17 mouse cellular contexts compared by ENCODE assay signal in the genomic region with DNA sequence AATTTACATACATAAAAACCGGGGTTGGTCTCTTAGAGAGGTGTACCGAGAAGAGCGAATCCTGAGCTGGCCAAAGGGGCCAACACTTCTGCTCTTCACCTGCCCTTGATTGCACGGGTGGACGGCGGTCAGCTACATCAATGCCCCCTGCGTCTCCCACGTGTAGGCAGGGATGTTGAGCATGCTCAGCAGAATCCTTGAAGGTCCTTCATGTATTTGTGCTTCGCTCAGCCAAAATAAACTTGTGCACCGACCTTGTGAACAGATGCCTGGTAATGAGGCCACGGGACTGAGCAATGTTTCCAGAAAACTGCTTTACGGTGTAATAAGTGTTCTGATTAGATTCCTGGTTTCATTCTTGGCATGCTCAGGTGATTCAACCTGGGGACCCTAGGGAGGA.
DNase-seq lines count a peak whose midpoint lies in the region; ATAC-seq lines count a peak whose summit lies in the region.
"Had no signal": no experiment of that assay in that cellular context is flagged by ENCODE, and none has a peak within 500 bp of the region (broad histone marks: within the 10 kb centered on the region; RNA-seq: fewer than 3 reads in every experiment).

No protein-coding gene starts in this region.

- no peaks in the 10 kb centered on the region for H3K27me3 ChIP-seq in limb, embryonic 12.5 days
- H3K27me3 ChIP-seq in limb, embryonic 10.5 days (ENCODE audit: low read depth, poor library complexity, severe bottlenecking) = no peaks in the 10 kb centered on the region

- peak overlapping the region; percentile 72 for H3K27ac ChIP-seq in limb, embryonic 12.5 days
- no peak overlapping the region for H3K27ac ChIP-seq in limb, embryonic 10.5 days
- H3K27ac ChIP-seq: heart, embryonic 10.5 days; hindbrain, postnatal 0 days; layer of hippocampus, adult 2 months; left cerebral cortex, adult 2 months had no signal

- no peak overlapping the region for H3K4me3 ChIP-seq in limb, embryonic 12.5 days (replicated peaks)
- no peak overlapping the region for H3K4me3 ChIP-seq in limb, embryonic 10.5 days
- H3K4me3 ChIP-seq: heart, embryonic 10.5 days; layer of hippocampus, adult 2 months; left cerebral cortex, adult 2 months had no signal

- H3K36me3 ChIP-seq in limb, embryonic 12.5 days = peaks cover 15% of the 10 kb centered on the region; the same call in 1 of the 2 replicates
- peaks cover 29% of the 10 kb centered on the region for H3K36me3 ChIP-seq in limb, embryonic 10.5 days

- H3K4me2 ChIP-seq in limb, embryonic 12.5 days = no peak overlapping the region
- H3K4me2 ChIP-seq: liver, embryonic 11.5 days had no signal

- no peak overlapping the region for H3K9ac ChIP-seq in limb, embryonic 12.5 days (replicated peaks)

- peak; percentile 60 for DNase-seq in cerebellum, adult 9-10 months
- no peak for DNase-seq in limb, embryonic 10.5 days (ENCODE audit: low spot score)
- DNase-seq in kidney, adult 8-10 months = peak; percentile 77 to 83
- DNase-seq in kidney, postnatal 4 days = peak; percentile 23 to 47
- DNase-seq in gastrocnemius, postnatal 10 days = no peak
- DNase-seq: adrenal gland, postnatal 25 days; gastrocnemius, postnatal 25 days; heart, postnatal 14 days; thymus, adult 18-20 months had no signal

- peaks cover 28% of the 10 kb centered on the region for H3K4me1 ChIP-seq in limb, embryonic 12.5 days (replicated peaks)
- H3K4me1 ChIP-seq in limb, embryonic 10.5 days = peaks cover 32% of the 10 kb centered on the region

- H3K9me3 ChIP-seq in limb, embryonic 12.5 days = no peaks in the 10 kb centered on the region
- H3K9me3 ChIP-seq in limb, embryonic 10.5 days (replicated peaks) = no peaks in the 10 kb centered on the region
- H3K9me3 ChIP-seq: heart, embryonic 10.5 days had no signal

- 60% methylated on average over 12 of the region's 12 CpGs for WGBS in limb, embryonic 12.5 days
- 89% methylated on average over 12 of the region's 12 CpGs for WGBS in limb, embryonic 10.5 days

- no peak for ATAC-seq in cerebellum, adult (ENCODE audit: insufficient number of reproducible peaks, low FRiP score, low TSS enrichment)
- no peak for ATAC-seq in limb, embryonic 12.5 days (ENCODE audit: insufficient number of reproducible peaks, insufficient read depth, low FRiP score, low TSS enrichment, low read depth)
- ATAC-seq: hindbrain, postnatal 0 days; midbrain, embryonic 16.5 days had no signal

Comparison
In these comparisons a context has a peak if more than half of its experiments do, and no peak if none do; other contexts are left out.
1. DNase-seq: peak in cerebellum, adult 9-10 months (single experiment), kidney, adult 8-10 months (2 of 2) and kidney, postnatal 4 days (2 of 2); none in limb, embryonic 10.5 days (single experiment) and gastrocnemius, postnatal 10 days (single experiment).